Mouse (Mus musculus) liver (tissue): ENCODE data around the gene Olfr1250.
"Not testable (repeated sequence)": the region's sequence is repeated elsewhere in the genome, so short reads cannot be mapped to it uniquely, and the experiment has no call there.

Source experiments
- DNase-seq: peaks from one replicate; pipeline ENCODE4 v3.0.0-alpha.2; 2020; ENCODE audit warnings: mixed read lengths

Gene Olfr1250

GRCm38 (mm10) chr2:89661367-89661766 is at the start of gene Olfr1250:
Gene Olfr1250 (minus strand): TSS chr2:89661467.
- DNase-seq: no peak

- no peak for DNase-seq
Observed at GRCm38 (mm10) chr2:89691980-89692379, 30.7 kb upstream of the Olfr1250 start.

- DNase-seq: no peak
Observed at GRCm38 (mm10) chr2:89671836-89672235, 10.6 kb upstream of the Olfr1250 start, which contains the start of gene Olfr1251. Gene Olfr1251 (minus strand): TSS chr2:89671936.

- no peak for DNase-seq
Observed at GRCm38 (mm10) chr2:89634883-89635282, 26.4 kb downstream of the Olfr1250 start, which contains the start of gene Olfr1249. Gene Olfr1249 (minus strand): TSS chr2:89634983.

GRCm38 (mm10) chr2:89618145-89618544 is 43.1 kb downstream of the Olfr1250 start, which contains the start of gene Olfr1248:
Gene Olfr1248 (minus strand): TSS chr2:89618245.
- DNase-seq: not testable (repeated sequence)

- no peak for DNase-seq
Observed at GRCm38 (mm10) chr2:89614030-89614429, 47.2 kb downstream of the Olfr1250 start, which contains the start of gene Olfr1247. Gene Olfr1247 (minus strand): TSS chr2:89614130.
